Mouse (Mus musculus): ENCODE results near the gene Tmem126b. TPM values are rescaled to one million over a fixed set of nuclear protein-coding genes. Genes with fewer than 3 reads are reported as not detected.

Gene Tmem126b
- total RNA-seq, 2 experiments from 2014 or later, result 15.9 to 16.1 TPM

- DNase-seq (ENCODE audit: low spot score in 2 of 2), result peak; percentile 55 to 75
Observed at GRCm38 (mm10) chr7:90426020-90427001, 49.5 kb downstream of the Tmem126b start, which contains the start of gene Ccdc89. Gene Ccdc89, plus strand, starts transcription at chr7:90426577.

Other genes with a start within 250 kb of the Tmem126b start
- 1 to 10 TPM in 1 of 2 experiments, under 1 TPM in 1; 0.98 to 1.0 TPM for gene Ccdc83, start 210.2 kb downstream of the Tmem126b start, total RNA-seq (2021)
- 100 to 1,000 TPM in 1 of 2 experiments, 10 to 100 TPM in 1; 91.1 to 101 TPM for gene Sytl2, start 173.7 kb downstream of the Tmem126b start, total RNA-seq (2021)
- gene Ccdc89, start 49.4 kb downstream of the Tmem126b start, total RNA-seq (2021), result under 1 TPM; 0.21 to 0.34 TPM
- 10 to 100 TPM; 37.6 to 44.0 TPM for gene Crebzf, start 33.3 kb downstream of the Tmem126b start, total RNA-seq (2021)
- 10 to 100 TPM; 53.9 TPM for gene Tmem126a, start 18.8 kb downstream of the Tmem126b start, total RNA-seq (2021)
- gene Dlg2, start 671 bp upstream of the Tmem126b start, total RNA-seq (2021), result 1 to 10 TPM; 4.1 to 4.5 TPM

Measured in gastrocnemius, postnatal 4 days (tissue).